Comparison of ENCODE assay signal across 14 mouse cellular contexts in genomic region chr17:26045285-26045684, GRCm38 (mm10). TPM values are rescaled to one million over a fixed set of nuclear protein-coding genes. Genes with fewer than 3 reads are reported as not detected.
DNase-seq lines count a peak whose midpoint lies in the region; ATAC-seq and TF ChIP-seq lines count a peak whose summit lies in the region.
"Had no signal": no experiment of that assay in that cellular context is flagged by ENCODE, and none has a peak within 500 bp of the region (broad histone marks: within the 10 kb centered on the region; RNA-seq: fewer than 3 reads in every experiment).

No protein-coding gene starts in this region.

- H3K4me1 ChIP-seq in hindbrain, embryonic 14.5 days (replicated peaks; ENCODE audit: control insufficient read depth, insufficient read depth, low read length), result peaks cover 25% of the 10 kb centered on the region; the same call in 1 of the 2 replicates
- peaks cover 10% of the 10 kb centered on the region for H3K4me1 ChIP-seq in midbrain, embryonic 14.5 days (ENCODE audit: control insufficient read depth, insufficient read depth, low read length)
- H3K4me1 ChIP-seq: liver, embryonic 15.5 days had no signal

- no peaks in the 10 kb centered on the region for H3K27me3 ChIP-seq in hindbrain, embryonic 14.5 days (ENCODE audit: control insufficient read depth, insufficient read depth, low read length)
- no peaks in the 10 kb centered on the region for H3K27me3 ChIP-seq in midbrain, embryonic 14.5 days (ENCODE audit: control insufficient read depth, insufficient read depth, low read length)
- H3K27me3 ChIP-seq: liver, embryonic 15.5 days had no signal

- no peak overlapping the region for H3K9ac ChIP-seq in hindbrain, embryonic 14.5 days
- H3K9ac ChIP-seq in midbrain, embryonic 14.5 days (replicated peaks; ENCODE audit: low read length), result no peak overlapping the region
- H3K9ac ChIP-seq: liver, embryonic 15.5 days had no signal

- WGBS in hindbrain, embryonic 14.5 days, result 38% methylated on average over 4 of the region's 4 CpGs
- 35% methylated on average over 4 of the region's 4 CpGs for WGBS in midbrain, embryonic 14.5 days

- peak overlapping the region; percentile 76 for H3K27ac ChIP-seq in layer of hippocampus, adult 2 months
- no peak overlapping the region; the same call in 1 of the 2 replicates for H3K27ac ChIP-seq in hindbrain, embryonic 14.5 days
- H3K27ac ChIP-seq in midbrain, embryonic 14.5 days (replicated peaks; ENCODE audit: low read depth, low read length), result peak overlapping the region; percentile 34; the same call in 1 of the 2 replicates
- H3K27ac ChIP-seq: liver, embryonic 15.5 days had no signal

- no peak overlapping the region for H3K4me2 ChIP-seq in hindbrain, embryonic 14.5 days (replicated peaks)
- H3K4me2 ChIP-seq in midbrain, embryonic 14.5 days (ENCODE audit: low read length), result no peak overlapping the region
- H3K4me2 ChIP-seq: liver, embryonic 15.5 days had no signal

- H3K36me3 ChIP-seq in hindbrain, embryonic 14.5 days (replicated peaks; ENCODE audit: control insufficient read depth, insufficient read depth), result 0 out of 2 replicates have a peak, but pooled peaks cover 1% of the 10 kb centered on the region
- H3K36me3 ChIP-seq in midbrain, embryonic 14.5 days (ENCODE audit: control insufficient read depth, insufficient read depth, low read length), result 0 out of 2 replicates have a peak, but pooled peaks cover under 1% of the 10 kb centered on the region
- H3K36me3 ChIP-seq: liver, embryonic 15.5 days had no signal

- DNase-seq in layer of hippocampus, adult 2 months (ENCODE audit: low spot score in 2 of 2), result no peak
- no peak for DNase-seq in layer of hippocampus, postnatal 14 days (ENCODE audit: low spot score in 2 of 2)
- DNase-seq in brain, adult 2 months (ENCODE audit: low read depth, low spot score), result peak; percentile 38
- peak; percentile 28 for DNase-seq in hindbrain, embryonic 14.5 days (ENCODE audit: low spot score)
- peak; percentile 54 for DNase-seq in midbrain, embryonic 14.5 days
- no peak for DNase-seq in retina, embryonic 14.5 days (ENCODE audit: low spot score)
- DNase-seq in B cell, adult 2 months, result no peak
- no peak for DNase-seq in c-Kit-positive CD71-positive TER-119-positive erythroid progenitor cells, embryonic 14.5 days (ENCODE audit: low spot score)
- DNase-seq: adrenal gland, postnatal 36 days; cerebellum, adult 9-10 months; heart, postnatal 36 days; right cerebral cortex, adult 18-20 months had no signal

- no peaks in the 10 kb centered on the region for H3K9me3 ChIP-seq in hindbrain, embryonic 14.5 days (ENCODE audit: control insufficient read depth, low read length)
- H3K9me3 ChIP-seq in midbrain, embryonic 14.5 days (ENCODE audit: control insufficient read depth, low read length), result no peaks in the 10 kb centered on the region
- H3K9me3 ChIP-seq: liver, embryonic 15.5 days had no signal

- H3K4me3 ChIP-seq in layer of hippocampus, adult 2 months, result no peak overlapping the region
- H3K4me3 ChIP-seq in hindbrain, embryonic 14.5 days (replicated peaks; ENCODE audit: low read length), result no peak overlapping the region
- no peak overlapping the region for H3K4me3 ChIP-seq in midbrain, embryonic 14.5 days (replicated peaks; ENCODE audit: low read depth, low read length)
- H3K4me3 ChIP-seq: liver, embryonic 15.5 days; myocyte had no signal

- no peak for TF ChIP-seq CTCF in layer of hippocampus, adult 2 months (conservative IDR thresholded peaks at IDR 0.05)

- peak; percentile 35; the same call in 1 of the 2 replicates for ATAC-seq in hindbrain, embryonic 14.5 days (ENCODE audit: low FRiP score)
- no peak for ATAC-seq in midbrain, embryonic 14.5 days (ENCODE audit: low FRiP score, low TSS enrichment)

RNA-seq across cellular contexts. Expression of gene Rab11fip3, which starts 24.1 kb away (rescaled TPM):
- 100 to 1,000 TPM; 108 to 115 TPM for total RNA-seq in layer of hippocampus, adult 2 months (2021)
- 10 to 100 TPM; 82.3 to 85.1 TPM for total RNA-seq in layer of hippocampus, postnatal 14 days (2021)
- polyA plus RNA-seq in hindbrain, embryonic 14.5 days (2014; fragmentation: Nextera tagmentation; extraction: Ambion mirVana), result 27.4 and 29.5 TPM in 2 replicates
- 27.4 and 28.6 TPM in 2 replicates for polyA plus RNA-seq in midbrain, embryonic 14.5 days (2014; fragmentation: Nextera tagmentation; extraction: Ambion mirVana)

RNA-seq across cellular contexts. Expression of gene Decr2, which starts 44.9 kb away (rescaled TPM):
- total RNA-seq in layer of hippocampus, adult 2 months (2021), result 10 to 100 TPM; 26.7 to 28.9 TPM
- total RNA-seq in layer of hippocampus, postnatal 14 days (2021), result 10 to 100 TPM; 23.6 to 24.2 TPM
- polyA plus RNA-seq in hindbrain, embryonic 14.5 days (2014; fragmentation: Nextera tagmentation; extraction: Ambion mirVana), result 22.6 and 28.8 TPM in 2 replicates
- polyA plus RNA-seq in midbrain, embryonic 14.5 days (2014; fragmentation: Nextera tagmentation; extraction: Ambion mirVana), result 21.0 and 21.5 TPM in 2 replicates

RNA-seq across cellular contexts. Expression of gene Nme4, which starts 50.1 kb away (rescaled TPM):
- total RNA-seq in layer of hippocampus, adult 2 months (2021), result 1 to 10 TPM; 5.7 to 6.7 TPM
- 1 to 10 TPM; 2.4 to 4.2 TPM for total RNA-seq in layer of hippocampus, postnatal 14 days (2021)
- polyA plus RNA-seq in hindbrain, embryonic 14.5 days (2014; fragmentation: Nextera tagmentation; extraction: Ambion mirVana), result 14.5 and 17.5 TPM in 2 replicates
- polyA plus RNA-seq in midbrain, embryonic 14.5 days (2014; fragmentation: Nextera tagmentation; extraction: Ambion mirVana), result 17.5 and 23.7 TPM in 2 replicates

RNA-seq across cellular contexts. Expression of gene Capn15, which starts 59.7 kb away (rescaled TPM):
- 10 to 100 TPM; 53.6 to 58.8 TPM for total RNA-seq in layer of hippocampus, adult 2 months (2021)
- 10 to 100 TPM; 44.4 to 46.2 TPM for total RNA-seq in layer of hippocampus, postnatal 14 days (2021)
- 21.5 and 27.5 TPM in 2 replicates for polyA plus RNA-seq in hindbrain, embryonic 14.5 days (2014; fragmentation: Nextera tagmentation; extraction: Ambion mirVana)
- polyA plus RNA-seq in midbrain, embryonic 14.5 days (2014; fragmentation: Nextera tagmentation; extraction: Ambion mirVana), result 21.1 and 25.7 TPM in 2 replicates

Comparison
In these comparisons a context has a peak if more than half of its experiments do, and no peak if none do; other contexts are left out.
1. DNase-seq: peak in brain, adult 2 months (single experiment), hindbrain, embryonic 14.5 days (single experiment) and midbrain, embryonic 14.5 days (single experiment); none in layer of hippocampus, adult 2 months (0 of 2), layer of hippocampus, postnatal 14 days (0 of 2), retina, embryonic 14.5 days (single experiment), B cell, adult 2 months (0 of 2) and c-Kit-positive CD71-positive TER-119-positive erythroid progenitor cells, embryonic 14.5 days (single experiment).